Mouse (Mus musculus): ENCODE measurements around the gene Tmem174. TPM values are rescaled to one million over a fixed set of nuclear protein-coding genes. Genes with fewer than 3 reads are reported as not detected.

The Tmem174 gene
- polyA plus RNA-seq, 1 experiment, result 0.19 TPM

DNA sequence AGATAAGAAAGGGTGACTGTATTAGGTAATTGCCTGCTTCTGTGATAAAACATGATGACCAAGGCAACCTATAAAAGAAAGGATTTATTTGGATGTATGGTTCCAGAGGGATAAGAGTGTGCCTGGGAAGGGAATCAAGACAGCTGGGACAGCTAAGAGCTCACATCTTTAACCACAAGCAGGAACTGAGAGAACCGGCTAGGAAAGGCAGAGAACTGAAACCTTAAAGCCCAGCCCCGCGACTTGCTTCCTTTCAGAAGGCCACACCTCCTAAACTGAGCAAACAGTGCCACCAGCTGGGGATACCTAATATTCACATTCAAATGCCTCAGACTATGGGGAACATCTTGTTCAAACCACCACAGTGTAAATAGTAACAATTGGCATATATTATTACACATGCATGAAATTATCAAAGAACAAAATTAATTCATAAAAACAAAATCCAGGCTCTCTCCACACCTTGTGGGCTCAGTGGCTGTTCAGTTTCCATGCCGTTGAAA, 25.0 kb upstream of the Tmem174 start:
- no peaks in the 10 kb centered on the region for H3K4me1 ChIP-seq (ENCODE audit: control insufficient read depth, insufficient read depth, low read length)
- H3K27ac ChIP-seq (ENCODE audit: insufficient read depth, low read length), result no peak overlapping the region
- TF ChIP-seq CTCF (IDR thresholded peaks at IDR 0.05; ENCODE audit: extremely low read depth, insufficient read depth, low read length) (no peak), POLR2A (IDR thresholded peaks at IDR 0.05; ENCODE audit: extremely low read depth, insufficient read depth, low read length) (no peak)
- H3K4me3 ChIP-seq (ENCODE audit: insufficient read depth, low read length), result no peak overlapping the region

DNA sequence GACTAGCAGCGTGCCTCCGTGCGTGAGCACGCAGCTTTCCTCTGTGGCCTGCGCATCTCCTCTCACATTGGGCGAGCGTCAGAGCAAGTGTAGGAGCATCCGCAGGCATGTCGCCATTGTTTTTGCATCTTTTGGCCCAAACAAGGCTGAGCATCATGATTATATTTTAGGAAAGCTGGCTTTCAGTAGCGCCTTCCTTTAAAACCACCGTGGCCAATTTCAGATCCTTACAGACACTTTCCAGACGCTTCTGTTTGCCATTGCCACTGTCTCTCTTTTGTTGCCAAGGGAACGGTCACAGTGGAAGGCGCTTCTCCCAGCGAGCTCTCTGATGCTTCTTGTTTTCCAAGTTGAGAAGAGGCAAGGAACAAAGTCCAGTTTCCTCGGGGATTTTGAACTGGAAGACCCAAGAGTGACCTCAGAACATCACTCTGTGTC, 18.8 kb upstream of the Tmem174 start:
- H3K4me3 ChIP-seq (ENCODE audit: insufficient read depth, low read length), result no peak overlapping the region
- no peak for TF ChIP-seq POLR2A (IDR thresholded peaks at IDR 0.05; ENCODE audit: extremely low read depth, insufficient read depth, low read length)
- no peak for TF ChIP-seq CTCF (IDR thresholded peaks at IDR 0.05; ENCODE audit: extremely low read depth, insufficient read depth, low read length)
- peaks cover 3% of the 10 kb centered on the region for H3K4me1 ChIP-seq (ENCODE audit: control insufficient read depth, insufficient read depth, low read length)
- H3K27ac ChIP-seq (ENCODE audit: insufficient read depth, low read length), result no peak overlapping the region

DNA sequence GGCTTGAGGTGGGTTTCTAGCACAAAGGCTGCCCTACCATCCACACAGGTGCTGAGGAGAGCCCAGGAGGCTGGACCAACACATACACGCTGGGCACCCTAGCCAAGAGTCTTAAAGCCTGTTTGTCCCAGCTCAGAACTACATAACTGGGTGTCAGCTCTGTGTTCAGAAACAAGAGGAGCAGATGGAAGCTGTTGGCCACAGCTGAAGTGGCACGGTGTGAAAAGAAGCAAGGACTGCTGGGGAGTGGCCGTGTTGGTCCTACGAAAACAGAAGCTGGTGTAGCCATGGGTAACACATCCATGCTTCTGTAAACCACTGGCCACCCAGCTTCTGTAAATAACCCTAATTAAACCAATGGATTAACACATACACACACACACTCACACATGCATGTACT, 18.1 kb upstream of the Tmem174 start:
- no peak overlapping the region for H3K4me3 ChIP-seq (ENCODE audit: insufficient read depth, low read length)
- H3K27ac ChIP-seq (ENCODE audit: insufficient read depth, low read length), result no peak overlapping the region
- TF ChIP-seq POLR2A (IDR thresholded peaks at IDR 0.05; ENCODE audit: extremely low read depth, insufficient read depth, low read length) (no peak), CTCF (IDR thresholded peaks at IDR 0.05; ENCODE audit: extremely low read depth, insufficient read depth, low read length) (no peak)
- peaks cover 3% of the 10 kb centered on the region for H3K4me1 ChIP-seq (ENCODE audit: control insufficient read depth, insufficient read depth, low read length)

GRCm38 (mm10) chr13:98654129-98654939, 17.1 kb upstream of the Tmem174 start:
- no peak overlapping the region for H3K4me3 ChIP-seq (ENCODE audit: insufficient read depth, low read length)
- TF ChIP-seq CTCF (IDR thresholded peaks at IDR 0.05; ENCODE audit: extremely low read depth, insufficient read depth, low read length) (no peak), POLR2A (IDR thresholded peaks at IDR 0.05; ENCODE audit: extremely low read depth, insufficient read depth, low read length) (no peak)
- no peak overlapping the region for H3K27ac ChIP-seq (ENCODE audit: insufficient read depth, low read length)
- H3K4me1 ChIP-seq (ENCODE audit: control insufficient read depth, insufficient read depth, low read length), result peaks cover 3% of the 10 kb centered on the region

DNA sequence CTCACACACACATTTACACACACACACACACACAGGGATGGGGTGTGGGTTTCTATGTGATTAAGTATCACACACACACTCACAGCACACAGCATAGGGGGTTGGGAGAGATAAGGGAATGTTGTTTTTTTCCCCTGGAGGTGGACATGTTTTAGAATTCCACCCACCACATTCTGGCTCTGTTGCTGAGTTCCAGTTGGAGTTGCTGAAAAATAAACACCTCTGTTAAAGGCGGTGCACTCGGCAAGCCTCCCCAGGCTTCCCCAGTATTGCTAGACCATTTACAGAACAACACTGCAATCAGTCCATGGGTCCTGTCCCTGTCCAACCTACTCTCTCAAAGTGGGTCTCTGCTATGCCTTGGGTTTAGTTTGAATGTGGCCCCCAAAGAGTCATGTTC, 15.0 kb upstream of the Tmem174 start:
- Histone ChIP-seq H3K4me3 (ENCODE audit: insufficient read depth, low read length) (no peak overlapping the region), H3K4me1 (ENCODE audit: control insufficient read depth, insufficient read depth, low read length) (peaks cover 3% of the 10 kb centered on the region), H3K27ac (ENCODE audit: insufficient read depth, low read length) (peak overlapping the region; percentile 32; the same call in 1 of the 2 replicates)
- no peak for TF ChIP-seq POLR2A (IDR thresholded peaks at IDR 0.05; ENCODE audit: extremely low read depth, insufficient read depth, low read length)
- TF ChIP-seq CTCF (IDR thresholded peaks at IDR 0.05; ENCODE audit: extremely low read depth, insufficient read depth, low read length), result no peak

GRCm38 (mm10) chr13:98651228-98651977, 14.2 kb upstream of the Tmem174 start:
- H3K4me1 ChIP-seq (ENCODE audit: control insufficient read depth, insufficient read depth, low read length), result peaks cover 3% of the 10 kb centered on the region
- no peak overlapping the region for H3K4me3 ChIP-seq (ENCODE audit: insufficient read depth, low read length)
- TF ChIP-seq POLR2A (IDR thresholded peaks at IDR 0.05; ENCODE audit: extremely low read depth, insufficient read depth, low read length) (no peak), CTCF (IDR thresholded peaks at IDR 0.05; ENCODE audit: extremely low read depth, insufficient read depth, low read length) (no peak)
- H3K27ac ChIP-seq (ENCODE audit: insufficient read depth, low read length), result no peak overlapping the region

GRCm38 (mm10) chr13:98647775-98648568, 10.8 kb upstream of the Tmem174 start:
- TF ChIP-seq POLR2A (IDR thresholded peaks at IDR 0.05; ENCODE audit: extremely low read depth, insufficient read depth, low read length), result no peak
- no peak for TF ChIP-seq CTCF (IDR thresholded peaks at IDR 0.05; ENCODE audit: extremely low read depth, insufficient read depth, low read length)
- Histone ChIP-seq H3K27ac (ENCODE audit: insufficient read depth, low read length) (no peak overlapping the region), H3K4me1 (ENCODE audit: control insufficient read depth, insufficient read depth, low read length) (peaks cover 2% of the 10 kb centered on the region; the same call in 1 of the 2 replicates), H3K4me3 (ENCODE audit: insufficient read depth, low read length) (no peak overlapping the region)

GRCm38 (mm10) chr13:98638507-98639166, 1.4 kb upstream of the Tmem174 start:
- Histone ChIP-seq H3K4me1 (ENCODE audit: control insufficient read depth, insufficient read depth, low read length) (peaks cover 2% of the 10 kb centered on the region; the same call in 1 of the 2 replicates), H3K27ac (ENCODE audit: insufficient read depth, low read length) (no peak overlapping the region), H3K4me3 (ENCODE audit: insufficient read depth, low read length) (no peak overlapping the region)
- TF ChIP-seq POLR2A (IDR thresholded peaks at IDR 0.05; ENCODE audit: extremely low read depth, insufficient read depth, low read length) (no peak), CTCF (IDR thresholded peaks at IDR 0.05; ENCODE audit: extremely low read depth, insufficient read depth, low read length) (no peak)

Data from cortical plate, adult 2 months (tissue).